Comparison of ENCODE assay signal across 18 mouse cellular contexts in genomic region chr2:9349994-9350393, GRCm38 (mm10).
"Had no signal": no experiment of that assay in that cellular context is flagged by ENCODE, and none has a peak within 500 bp of the region (broad histone marks: within the 10 kb centered on the region; RNA-seq: fewer than 3 reads in every experiment).

No protein-coding gene starts in this region.

- H3K9me3 ChIP-seq: liver, embryonic 12.5 days; midbrain, embryonic 13.5 days; midbrain, embryonic 15.5 days; neural tube, embryonic 12.5 days; stomach, embryonic 15.5 days had no signal

- ATAC-seq: liver, embryonic 12.5 days; midbrain, embryonic 13.5 days; midbrain, embryonic 15.5 days had no signal

- H3K27me3 ChIP-seq: liver, embryonic 12.5 days; megakaryocyte, embryonic 14.5 days; midbrain, embryonic 13.5 days; midbrain, embryonic 15.5 days; neural tube, embryonic 12.5 days; stomach, embryonic 15.5 days had no signal

- H3K36me3 ChIP-seq: liver, embryonic 12.5 days; midbrain, embryonic 13.5 days; midbrain, embryonic 15.5 days; neural tube, embryonic 12.5 days; stomach, embryonic 15.5 days had no signal

- H3K4me3 ChIP-seq: liver, embryonic 12.5 days; megakaryocyte, embryonic 14.5 days; midbrain, embryonic 13.5 days; midbrain, embryonic 15.5 days; neural tube, embryonic 12.5 days; stomach, embryonic 15.5 days had no signal

- H3K9ac ChIP-seq: liver, embryonic 12.5 days; liver, embryonic 14.5 days; lung, embryonic 14.5 days; midbrain, embryonic 13.5 days; midbrain, embryonic 15.5 days; neural tube, embryonic 12.5 days; stomach, embryonic 15.5 days had no signal

- H3K4me2 ChIP-seq: liver, embryonic 12.5 days; lung, embryonic 14.5 days; midbrain, embryonic 11.5 days; midbrain, embryonic 13.5 days; midbrain, embryonic 15.5 days; neural tube, embryonic 12.5 days; stomach, embryonic 15.5 days had no signal

- H3K27ac ChIP-seq: liver, embryonic 12.5 days; liver, embryonic 14.5 days; midbrain, embryonic 13.5 days; midbrain, embryonic 15.5 days; neural tube, embryonic 12.5 days; stomach, embryonic 15.5 days; stomach, postnatal 0 days had no signal

- DNase-seq: lung, adult 18-20 months; lung, embryonic 14.5 days; lung, postnatal 10 days; lung, postnatal 4 days; right cerebral cortex, postnatal 14 days; right cerebral cortex, postnatal 4 days; spleen, adult 18-20 months; thymus, adult 2 months; thymus, postnatal 25 days had no signal

- H3K4me1 ChIP-seq: liver, embryonic 12.5 days; megakaryocyte, embryonic 14.5 days; midbrain, embryonic 13.5 days; midbrain, embryonic 15.5 days; neural tube, embryonic 12.5 days; stomach, embryonic 15.5 days had no signal
